Mouse (Mus musculus): ENCODE results near the gene Fkbp14. TPM values are rescaled to one million over a fixed set of nuclear protein-coding genes. Genes with fewer than 3 reads are reported as not detected.

The Fkbp14 gene
- total RNA-seq, 1 experiment from 2014 or later, result 0.96 TPM

DNA sequence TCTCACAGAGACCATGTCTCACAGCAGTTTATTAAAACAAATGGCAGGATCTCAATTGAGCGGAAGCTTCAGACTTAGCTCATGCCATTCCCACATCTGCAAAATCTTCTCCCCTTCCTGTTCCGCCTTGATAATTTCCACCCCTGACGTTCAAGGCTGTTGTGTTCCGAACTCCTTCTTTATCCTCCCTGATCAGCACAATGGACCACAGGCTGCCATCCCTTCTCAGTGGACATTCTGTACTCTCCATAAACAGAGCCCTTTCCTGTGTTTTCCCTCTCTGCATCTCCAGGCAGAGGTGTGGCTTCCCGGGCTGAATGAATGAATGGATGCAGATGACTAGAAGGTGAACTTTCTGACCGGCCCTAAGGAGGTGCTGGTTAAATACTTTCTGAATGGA, 5.3 kb downstream of the Fkbp14 start:
- ATAC-seq (replicated peaks; ENCODE audit: low read depth, poor library complexity, severe bottlenecking), result no peak

GRCm38 (mm10) chr6:54590691-54591090, 6.4 kb downstream of the Fkbp14 start:
- ATAC-seq (replicated peaks; ENCODE audit: low read depth, poor library complexity, severe bottlenecking), result no peak

DNA sequence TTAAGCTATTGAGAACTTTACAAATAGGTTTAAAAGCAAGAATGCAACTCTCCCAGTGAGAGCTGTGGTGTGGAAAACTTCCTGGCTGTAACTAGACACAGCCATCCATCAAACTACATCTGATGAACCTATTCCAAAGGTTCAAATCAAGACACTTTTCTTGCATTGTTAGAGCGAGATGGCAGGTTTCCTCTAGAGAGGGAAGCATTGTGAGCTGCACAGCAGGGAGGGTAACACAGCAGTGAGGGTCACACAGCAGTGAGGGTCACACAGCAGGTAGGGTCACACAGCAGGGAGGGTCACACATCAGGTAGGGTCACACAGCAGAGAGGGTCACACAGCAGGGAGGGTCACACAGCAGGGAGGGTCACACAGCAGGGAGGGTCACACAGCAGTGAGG, 8.9 kb downstream of the Fkbp14 start:
- ATAC-seq (replicated peaks; ENCODE audit: low read depth, poor library complexity, severe bottlenecking), result no peak

DNA sequence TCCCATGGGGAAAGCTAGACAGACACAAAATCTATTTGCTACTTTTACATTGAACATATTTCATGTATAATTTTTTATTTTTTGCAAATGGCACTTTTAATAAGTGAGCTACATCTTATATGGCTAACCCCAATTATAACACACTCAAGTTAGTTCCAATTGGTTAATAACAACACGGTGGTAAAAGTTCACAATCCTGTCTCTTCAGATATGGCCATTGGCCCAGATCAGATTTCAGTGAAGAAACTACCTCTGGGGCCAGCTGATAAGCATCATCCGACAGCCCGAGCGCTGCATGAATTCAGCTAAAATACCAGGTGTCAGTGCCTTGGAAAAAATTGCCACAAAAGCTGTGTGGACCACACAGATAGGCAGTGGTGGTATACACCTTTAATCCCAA, 9.4 kb downstream of the Fkbp14 start:
- no peak for ATAC-seq (replicated peaks; ENCODE audit: low read depth, poor library complexity, severe bottlenecking)

GRCm38 (mm10) chr6:54586911-54587310, 10.2 kb downstream of the Fkbp14 start:
- ATAC-seq (replicated peaks; ENCODE audit: low read depth, poor library complexity, severe bottlenecking), result no peak

DNA sequence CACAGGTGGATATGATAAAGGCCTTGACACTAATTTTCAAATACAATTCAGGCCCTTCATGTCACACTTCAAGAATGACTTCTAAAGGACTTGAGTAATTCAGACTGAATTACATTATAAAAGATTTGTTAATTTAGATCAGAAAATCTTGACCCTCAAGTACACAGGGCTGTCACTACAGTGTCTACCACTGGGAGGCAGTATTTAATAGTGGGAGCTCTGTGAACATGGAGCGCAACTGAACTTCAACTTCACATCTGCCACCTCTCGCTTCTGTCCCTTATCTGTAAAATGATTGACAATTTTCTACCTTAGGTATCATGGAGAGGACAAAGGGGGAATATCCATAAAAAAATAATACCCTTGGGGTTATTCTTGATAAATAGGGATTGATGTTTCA, 10.9 kb downstream of the Fkbp14 start:
- ATAC-seq (replicated peaks; ENCODE audit: low read depth, poor library complexity, severe bottlenecking), result peak; percentile 86

DNA sequence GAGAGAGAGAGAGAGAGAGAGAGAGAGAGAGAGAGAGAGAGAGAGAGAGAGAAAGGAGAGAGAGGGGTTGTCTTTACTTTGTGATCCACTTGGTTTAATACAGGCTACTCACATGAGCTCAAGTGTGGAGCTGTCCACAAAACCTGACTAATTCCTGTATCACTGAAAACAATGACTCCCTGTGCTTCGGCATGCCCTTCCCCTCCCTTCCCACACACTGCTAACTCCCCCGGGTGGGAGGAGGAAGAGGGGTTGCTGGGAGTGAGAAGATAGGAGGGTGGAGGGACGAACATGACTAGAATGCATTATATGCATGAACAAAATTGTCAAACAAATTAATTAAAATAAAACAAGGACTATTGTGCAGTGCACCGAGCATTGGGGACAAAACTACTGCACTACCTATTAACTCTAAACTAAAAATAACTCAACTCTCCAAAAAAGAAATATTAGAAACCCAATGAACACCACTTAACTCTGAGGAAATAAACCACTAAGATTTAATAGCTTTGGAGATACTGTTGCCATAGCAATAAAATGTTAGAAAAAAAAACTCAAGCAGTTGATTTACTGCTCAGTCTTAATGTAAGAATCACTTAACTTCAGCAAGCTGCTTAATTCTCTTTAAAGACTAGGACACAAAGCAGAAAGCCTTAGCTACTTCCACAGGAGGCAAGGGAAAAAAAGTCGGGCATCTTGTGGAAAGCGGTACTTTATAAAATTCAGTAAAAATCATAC, 23.7 kb downstream of the Fkbp14 start:
- ATAC-seq (replicated peaks; ENCODE audit: low read depth, poor library complexity, severe bottlenecking), result no peak; the same call in 1 of the 2 replicates

DNA sequence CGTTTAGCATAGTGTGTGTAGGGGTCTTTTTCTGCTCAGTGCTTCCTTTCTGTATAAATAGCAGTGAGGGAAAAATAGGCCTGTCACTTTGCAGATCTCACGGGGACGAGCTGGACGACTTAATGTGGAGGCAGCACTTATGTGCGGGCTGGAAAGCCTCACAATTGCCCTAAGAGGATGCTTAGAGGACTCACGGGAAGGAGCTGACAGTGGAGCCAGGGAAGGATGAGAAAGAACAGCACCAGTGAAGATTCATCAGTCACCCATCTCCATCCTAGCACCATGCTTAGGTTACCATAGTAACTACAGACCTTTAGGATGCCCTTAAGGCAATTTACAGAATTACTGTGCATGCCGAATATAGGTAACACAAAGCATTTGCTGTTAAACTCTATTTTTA, 27.3 kb downstream of the Fkbp14 start:
- ATAC-seq (replicated peaks; ENCODE audit: low read depth, poor library complexity, severe bottlenecking), result no peak

- no peak for ATAC-seq (replicated peaks; ENCODE audit: low read depth, poor library complexity, severe bottlenecking)
Observed at GRCm38 (mm10) chr6:54566546-54566919, 30.6 kb downstream of the Fkbp14 start.

- peak; percentile 84 for ATAC-seq (replicated peaks; ENCODE audit: low read depth, poor library complexity, severe bottlenecking)
Observed at GRCm38 (mm10) chr6:54565665-54566545, 31.2 kb downstream of the Fkbp14 start, which contains the start of gene Scrn1. TSS of gene Scrn1 (minus strand) at chr6:54566489.

DNA sequence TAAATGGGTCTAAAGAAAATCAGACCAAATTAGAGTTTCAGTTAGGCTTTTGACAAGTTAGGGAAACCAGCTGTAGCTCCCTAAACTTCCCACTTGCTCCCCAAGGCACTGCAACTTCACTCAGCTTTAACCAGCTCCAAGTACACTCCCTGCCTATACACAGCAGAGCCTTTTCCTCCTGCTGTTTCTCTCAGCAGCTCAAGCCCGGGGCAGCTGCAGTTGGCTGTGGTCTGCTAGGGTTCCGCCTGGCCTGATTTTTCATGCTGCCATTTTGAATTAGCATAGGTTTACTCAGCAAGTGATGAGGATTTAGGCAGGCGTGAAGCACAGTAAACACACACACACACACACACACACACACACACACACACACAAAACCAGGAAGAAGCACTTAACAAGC, 32.1 kb downstream of the Fkbp14 start:
- ATAC-seq (replicated peaks; ENCODE audit: low read depth, poor library complexity, severe bottlenecking), result no peak

DNA sequence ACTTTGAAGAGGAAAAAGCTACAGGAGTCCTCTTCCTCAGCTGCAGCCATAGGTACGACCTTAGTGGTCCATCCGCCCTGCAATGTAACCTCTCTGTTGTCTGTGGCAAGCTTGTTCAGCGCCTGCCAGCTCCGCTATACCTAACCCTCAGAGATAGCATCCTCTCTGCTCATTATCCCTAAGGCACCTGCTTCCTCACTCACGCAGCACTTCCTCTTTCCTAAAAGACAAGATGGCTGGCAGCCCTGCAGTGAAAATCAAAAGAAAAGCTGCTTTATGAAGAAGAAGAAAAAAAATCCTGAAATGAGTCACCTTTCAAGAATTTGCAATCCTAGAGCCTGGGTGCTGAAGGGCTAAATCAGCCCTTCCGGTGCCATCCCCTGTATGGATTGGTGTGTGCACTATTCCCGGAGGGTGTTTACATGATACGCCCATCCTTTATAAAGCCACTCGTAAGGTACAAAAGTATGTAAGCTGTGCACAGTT, 32.6 kb downstream of the Fkbp14 start:
- ATAC-seq (replicated peaks; ENCODE audit: low read depth, poor library complexity, severe bottlenecking), result peak; percentile 30; the same call in 1 of the 2 replicates

- no peak for ATAC-seq (replicated peaks; ENCODE audit: low read depth, poor library complexity, severe bottlenecking)
Observed at GRCm38 (mm10) chr6:54563561-54563960, 33.5 kb downstream of the Fkbp14 start.

- no peak for ATAC-seq (replicated peaks; ENCODE audit: low read depth, poor library complexity, severe bottlenecking)
Observed at GRCm38 (mm10) chr6:54562018-54562809, 34.9 kb downstream of the Fkbp14 start.

- ATAC-seq (replicated peaks; ENCODE audit: low read depth, poor library complexity, severe bottlenecking), result no peak
Observed at GRCm38 (mm10) chr6:54558466-54558865, 38.6 kb downstream of the Fkbp14 start.

DNA sequence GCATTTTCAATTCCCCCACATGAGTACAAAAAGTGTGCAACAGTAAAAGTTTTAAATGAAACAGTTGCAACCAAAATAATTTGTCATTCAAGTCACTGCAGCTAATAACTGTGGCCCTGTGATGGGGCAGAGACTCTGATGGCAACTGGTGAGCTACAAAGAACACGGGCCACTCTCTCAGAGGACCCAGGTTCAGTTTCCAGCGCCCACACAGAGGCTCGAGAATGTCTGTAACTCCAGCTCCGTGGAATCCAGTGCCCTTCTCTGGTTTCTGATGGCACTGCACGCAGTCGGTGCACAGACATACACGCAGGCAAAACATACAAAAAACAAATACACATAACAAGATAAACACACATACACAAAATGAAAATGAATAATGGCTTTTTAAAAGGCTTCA, 39.4 kb downstream of the Fkbp14 start:
- no peak for ATAC-seq (replicated peaks; ENCODE audit: low read depth, poor library complexity, severe bottlenecking)

GRCm38 (mm10) chr6:54555816-54556215, 41.3 kb downstream of the Fkbp14 start:
- no peak for ATAC-seq (replicated peaks; ENCODE audit: low read depth, poor library complexity, severe bottlenecking)

- ATAC-seq (replicated peaks; ENCODE audit: low read depth, poor library complexity, severe bottlenecking), result no peak
Observed at GRCm38 (mm10) chr6:54554341-54555110, 42.6 kb downstream of the Fkbp14 start.

- no peak for ATAC-seq (replicated peaks; ENCODE audit: low read depth, poor library complexity, severe bottlenecking)
Observed at GRCm38 (mm10) chr6:54553632-54554031, 43.5 kb downstream of the Fkbp14 start.
